Mouse (Mus musculus) B cell, adult 67 days (primary cell): ENCODE data around the gene Glcci1. TPM values are rescaled to one million over a fixed set of nuclear protein-coding genes. Genes with fewer than 3 reads are reported as not detected.

ENCODE experiments used
- total RNA-seq, 2 experiments: library from RNA; stranded (reverse); gene quantifications; 4 replicates each; pipeline ENCODE4 v1.2.4; 2023

Gene Glcci1
- total RNA-seq, result 100 to 1,000 TPM; 110 to 120 TPM

DNA sequence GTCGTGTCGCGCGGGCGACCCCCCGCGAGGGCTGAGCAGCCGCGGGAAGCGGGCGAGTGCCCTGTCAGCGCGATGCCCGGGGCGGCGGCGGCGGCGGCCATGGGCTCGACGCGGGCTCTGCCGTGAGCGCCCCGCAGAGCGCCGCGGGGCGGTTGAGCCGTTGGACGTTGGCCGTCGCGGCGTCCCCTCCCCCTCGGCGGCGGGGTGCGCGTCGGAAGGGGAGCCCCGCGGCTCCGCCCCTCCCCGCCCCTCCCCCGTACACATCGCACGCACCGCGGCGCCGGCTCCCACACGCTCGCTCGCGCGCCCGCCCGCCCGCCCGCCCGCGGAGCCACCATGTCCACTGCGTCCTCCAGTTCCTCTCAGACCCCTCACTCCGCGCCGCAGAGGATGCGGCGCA is at the start of gene Glcci1:
Gene Glcci1, plus strand, starts transcription at position 50 of the 400 bp plus-strand sequence.

